Mouse (Mus musculus) heart, embryonic 14.5 days (tissue): ENCODE measurements around the gene Vhl. TPM values are rescaled to one million over a fixed set of nuclear protein-coding genes. Genes with fewer than 3 reads are reported as not detected.

ENCODE experiments used
- polyA plus RNA-seq: library from polyadenylated mRNA; unstranded; fragments of >200 nt; fragmentation: Nextera tagmentation; extraction: Ambion mirVana; gene quantifications from 2 replicates; pipeline ENCODE4 v1.2.1, GENCODE M21; 2014

Vhl gene
- polyA plus RNA-seq, 1 experiment from 2014 or later: 36.6 TPM

Other genes starting within 250 kb of the Vhl start
- 38.6 and 42.2 TPM in 2 replicates for gene Tada3, start 246.1 kb upstream of the Vhl start, polyA plus RNA-seq
- gene Arpc4, start 245.8 kb upstream of the Vhl start, polyA plus RNA-seq: 145 and 155 TPM in 2 replicates
- 1.0 and 1.4 TPM in 2 replicates for gene Ttll3, start 234.7 kb upstream of the Vhl start, polyA plus RNA-seq
- 11.1 and 12.8 TPM in 2 replicates for gene Rpusd3, start 204.6 kb upstream of the Vhl start, polyA plus RNA-seq
- gene Cidec, start 188.2 kb upstream of the Vhl start, polyA plus RNA-seq: not detected in 2 replicates
- gene Jagn1, start 181.4 kb upstream of the Vhl start, polyA plus RNA-seq: 54.2 and 57.5 TPM in 2 replicates
- 0.99 and 1.4 TPM in 2 replicates for gene Il17re, start 165.5 kb upstream of the Vhl start, polyA plus RNA-seq
- gene Il17rc, start 152.5 kb upstream of the Vhl start, polyA plus RNA-seq: 5.6 and 9.5 TPM in 2 replicates
- 30.7 and 32.6 TPM in 2 replicates for gene Creld1, start 140.7 kb upstream of the Vhl start, polyA plus RNA-seq
- 0.13 and 0.27 TPM in 2 replicates for gene Prrt3, start 122.0 kb upstream of the Vhl start, polyA plus RNA-seq
- 84.6 and 89.2 TPM in 2 replicates for gene Emc3, start 92.3 kb upstream of the Vhl start, polyA plus RNA-seq
- gene Fancd2, start 92.3 kb upstream of the Vhl start, polyA plus RNA-seq: 10.1 and 10.6 TPM in 2 replicates
- 0.31 TPM in 1 of 2 replicates, not detected in the other for gene Fancd2os, start 23.2 kb upstream of the Vhl start, polyA plus RNA-seq
- 184 and 197 TPM in 2 replicates for gene Brk1, start 19.2 kb upstream of the Vhl start, polyA plus RNA-seq
- 3.9 and 4.7 TPM in 2 replicates for gene Irak2, start 14.5 kb downstream of the Vhl start, polyA plus RNA-seq
- 0.93 and 1.1 TPM in 2 replicates for gene Tatdn2, start 73.1 kb downstream of the Vhl start, polyA plus RNA-seq
- 0.23 TPM in 1 of 2 replicates, not detected in the other for gene Ghrl, start 95.9 kb downstream of the Vhl start, polyA plus RNA-seq
- gene Sec13, start 116.8 kb downstream of the Vhl start, polyA plus RNA-seq: 186 and 211 TPM in 2 replicates